Mouse (Mus musculus) heart, embryonic 16.5 days (tissue): ENCODE measurements around the gene Olfr922. TPM values are rescaled to one million over a fixed set of nuclear protein-coding genes. Genes with fewer than 3 reads are reported as not detected.

Source experiments
- polyA plus RNA-seq: library from polyadenylated mRNA; unstranded; fragments of >200 nt; fragmentation: Nextera tagmentation; extraction: Ambion mirVana; gene quantifications from 2 replicates; pipeline ENCODE4 v1.2.1, GENCODE M21; 2015

Gene Olfr922
- polyA plus RNA-seq, 1 experiment from 2014 or later, result not detected

Other genes starting within 250 kb of the Olfr922 start
- not detected in 2 replicates for gene Olfr912, start 234.4 kb upstream of the Olfr922 start, polyA plus RNA-seq
- not detected in 2 replicates for gene Olfr913, start 221.9 kb upstream of the Olfr922 start, polyA plus RNA-seq
- not detected in 2 replicates for gene Olfr914, start 209.5 kb upstream of the Olfr922 start, polyA plus RNA-seq
- not detected in 2 replicates for gene Olfr916, start 154.7 kb upstream of the Olfr922 start, polyA plus RNA-seq
- not detected in 2 replicates for gene Olfr917, start 148.8 kb upstream of the Olfr922 start, polyA plus RNA-seq
- not detected in 2 replicates for gene Olfr918, start 140.0 kb upstream of the Olfr922 start, polyA plus RNA-seq
- gene Olfr919, start 110.9 kb upstream of the Olfr922 start, polyA plus RNA-seq, result not detected in 2 replicates
- 21.3 and 26.2 TPM in 2 replicates for gene Vwa5a, start 96.3 kb upstream of the Olfr922 start, polyA plus RNA-seq
- gene Olfr920, start 62.3 kb upstream of the Olfr922 start, polyA plus RNA-seq, result 0.06 and 0.07 TPM in 2 replicates
- gene Olfr921, start 41.5 kb upstream of the Olfr922 start, polyA plus RNA-seq, result not detected in 2 replicates
- not detected in 2 replicates for gene Olfr923, start 11.9 kb downstream of the Olfr922 start, polyA plus RNA-seq
- not detected in 2 replicates for gene Olfr924, start 29.8 kb downstream of the Olfr922 start, polyA plus RNA-seq
- not detected in 2 replicates for gene Olfr26, start 40.4 kb downstream of the Olfr922 start, polyA plus RNA-seq
- gene Olfr926, start 62.5 kb downstream of the Olfr922 start, polyA plus RNA-seq, result not detected in 2 replicates
- gene Olfr930, start 115.2 kb downstream of the Olfr922 start, polyA plus RNA-seq, result not detected in 2 replicates
- not detected in 2 replicates for gene Olfr933, start 157.7 kb downstream of the Olfr922 start, polyA plus RNA-seq
- not detected in 2 replicates for gene Olfr934, start 173.7 kb downstream of the Olfr922 start, polyA plus RNA-seq
- not detected in 2 replicates for gene Olfr935, start 185.1 kb downstream of the Olfr922 start, polyA plus RNA-seq
- not detected in 2 replicates for gene Olfr146, start 208.8 kb downstream of the Olfr922 start, polyA plus RNA-seq